Mouse (Mus musculus) erythroblast, embryonic 14.5 days (primary cell): ENCODE data around the gene Eif3d.

ENCODE experiments used
- GATA1 ChIP-seq: IDR thresholded peaks from 2 replicates; pipeline ENCODE4 v1.6.1; 2012; ENCODE audit warnings: low read length, inconsistent platforms, mixed read lengths
- TAL1 ChIP-seq: IDR thresholded peaks from 3 replicates; pipeline ENCODE4 v1.6.1; 2012; ENCODE audit warnings: low read length, inconsistent platforms, mixed read lengths

DNA sequence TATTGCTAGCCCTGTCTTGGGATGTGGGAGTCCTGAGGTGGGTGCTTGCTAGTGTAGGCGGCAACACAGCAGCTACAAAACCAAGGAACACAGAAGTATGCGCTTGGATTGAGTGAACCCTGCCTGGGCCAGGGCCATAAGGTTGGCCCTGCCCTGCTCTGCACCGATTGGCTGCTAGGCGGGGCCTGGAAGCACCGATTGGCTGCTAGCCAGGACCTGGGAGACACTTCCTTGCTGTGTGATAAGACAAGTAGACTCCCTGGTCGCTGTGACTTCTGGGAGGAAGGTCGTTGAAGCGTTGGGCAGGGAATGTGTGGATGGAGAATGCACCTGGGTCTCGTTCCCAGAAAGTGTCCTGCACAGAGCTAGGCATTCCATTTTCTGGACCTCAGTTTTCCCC is 33.3 kb upstream of the Eif3d start:
- TF ChIP-seq TAL1, result no peak
- no peak for TF ChIP-seq GATA1
